Mouse (Mus musculus) urinary bladder, adult 18-20 months (tissue): ENCODE data around the gene Magi2.
"Not testable (repeated sequence)": the region's sequence is repeated elsewhere in the genome, so short reads cannot be mapped to it uniquely, and the experiment has no call there.

Source experiments
- DNase-seq, 2 experiments: peaks; one replicate each; pipeline ENCODE4 v3.0.0; 2022; ENCODE audit warnings: low spot score in 2 of 2, mixed read lengths in 2 of 2

Magi2 gene

GRCm38 (mm10) chr5:19226866-19227243, at the start of gene Magi2:
Magi2 (plus strand) TSS chr5:19227036.
- DNase-seq: no peak

GRCm38 (mm10) chr5:19178594-19178993, 48.2 kb upstream of the Magi2 start:
- no peak for DNase-seq

DNA sequence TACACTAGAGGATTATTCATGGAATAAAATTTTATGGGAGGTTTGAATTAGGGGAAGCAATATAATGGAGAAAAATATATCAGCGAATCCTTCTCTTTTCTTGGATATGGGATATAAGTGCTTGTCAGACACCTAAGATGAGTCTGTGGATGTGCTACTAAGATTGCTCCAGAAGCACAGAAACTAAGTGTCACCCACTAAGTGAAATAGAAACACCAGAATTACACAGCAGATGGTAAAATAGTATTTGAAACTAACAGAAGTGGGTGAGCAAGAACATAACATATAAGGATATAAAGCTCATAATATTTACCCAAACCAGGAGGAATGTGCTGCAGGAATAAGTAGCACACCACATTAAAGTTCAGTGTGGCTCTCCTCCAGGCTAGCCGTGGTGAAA, 40.7 kb upstream of the Magi2 start:
- DNase-seq: no peak

- no peak for DNase-seq
Observed at GRCm38 (mm10) chr5:19211665-19212064, 15.2 kb upstream of the Magi2 start.

GRCm38 (mm10) chr5:19226144-19226865, 531 bp upstream of the Magi2 start:
- peak; percentile 30 to 61 for DNase-seq

- DNase-seq: peak; percentile 6 to 8
Observed at GRCm38 (mm10) chr5:19227281-19227680, 445 bp downstream of the Magi2 start.

GRCm38 (mm10) chr5:19227791-19228331, 1.0 kb downstream of the Magi2 start:
- peak; percentile 19 to 55 for DNase-seq

DNA sequence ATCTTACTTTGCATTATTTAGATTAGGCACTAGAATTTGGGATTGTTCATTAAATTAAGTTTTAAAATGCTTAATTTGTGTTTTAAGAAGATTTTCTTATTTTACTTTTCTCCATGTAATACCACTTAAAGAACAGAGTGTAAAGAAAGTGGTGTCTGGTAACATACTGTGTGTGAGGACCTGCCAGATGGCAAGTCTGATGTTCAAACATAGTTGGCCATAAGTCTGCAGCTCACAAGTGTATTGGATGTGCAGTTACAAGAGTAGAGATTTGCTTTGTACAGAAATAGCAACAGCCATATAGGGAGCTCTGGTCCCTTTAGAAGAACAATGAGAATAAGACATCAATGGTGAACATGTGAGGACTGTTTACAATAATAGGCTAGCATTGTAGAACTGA, 15.0 kb downstream of the Magi2 start:
- no peak for DNase-seq

DNA sequence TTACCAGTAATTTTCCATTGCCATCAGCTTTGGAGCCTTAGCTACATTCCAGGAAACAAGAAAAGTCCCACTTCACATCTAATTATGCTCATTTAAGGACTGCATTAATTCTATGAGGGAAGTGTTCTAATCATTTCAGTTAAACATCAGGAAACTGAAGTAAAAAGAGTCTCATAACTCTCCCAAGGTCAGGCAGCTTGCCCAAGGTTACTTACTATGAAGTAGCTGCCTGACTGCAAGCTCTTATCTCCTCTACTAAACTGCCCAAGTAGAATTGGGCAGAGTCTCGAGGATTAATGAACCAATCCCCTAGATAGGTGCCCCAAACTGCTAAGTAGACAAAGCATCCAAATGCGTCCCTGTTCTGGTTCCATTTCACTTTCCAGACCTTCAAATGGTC, 19.6 kb downstream of the Magi2 start:
- DNase-seq: no peak

GRCm38 (mm10) chr5:19247266-19247665, 20.4 kb downstream of the Magi2 start:
- no peak for DNase-seq

- DNase-seq: no peak
Observed at GRCm38 (mm10) chr5:19262816-19263215, 36.0 kb downstream of the Magi2 start.

DNA sequence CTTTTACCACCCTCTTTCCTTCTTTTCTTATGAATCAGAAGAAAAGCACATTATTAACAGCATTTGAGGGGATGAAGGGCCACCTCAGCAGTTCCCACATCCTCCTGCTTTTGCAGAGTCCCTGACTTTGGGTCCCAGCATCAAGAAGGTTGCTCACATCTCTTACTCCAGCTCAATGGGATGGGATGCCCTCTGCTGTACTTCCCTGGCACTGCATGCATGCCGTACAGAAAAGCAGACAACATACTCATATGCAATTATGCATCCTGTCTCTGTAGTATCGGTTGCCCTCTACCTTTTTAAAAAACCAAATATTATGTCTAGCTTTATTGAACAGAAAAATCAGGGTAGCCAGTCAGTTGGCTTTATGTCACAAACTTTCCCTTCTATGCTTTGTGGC, 37.8 kb downstream of the Magi2 start:
- DNase-seq: no peak

DNA sequence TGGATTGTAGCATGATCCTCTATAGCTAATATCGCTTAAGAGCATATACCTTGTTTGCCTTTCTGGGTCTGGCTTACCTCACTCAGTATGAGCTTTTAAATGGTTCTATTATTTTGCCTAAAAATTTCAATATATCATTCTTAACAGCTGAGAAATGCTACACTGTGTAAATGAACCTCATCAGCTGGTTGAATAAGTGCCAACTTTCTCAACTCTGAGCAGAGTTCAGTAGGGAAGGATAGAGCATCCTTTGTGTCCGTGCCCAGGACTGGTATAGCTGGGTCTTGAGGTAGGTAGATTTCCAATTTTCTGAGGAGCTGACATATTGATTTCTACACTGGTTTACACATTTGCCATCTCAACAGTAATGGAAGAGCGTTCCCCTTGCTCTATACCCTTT, 65.7 kb downstream of the Magi2 start:
- DNase-seq: no peak

DNA sequence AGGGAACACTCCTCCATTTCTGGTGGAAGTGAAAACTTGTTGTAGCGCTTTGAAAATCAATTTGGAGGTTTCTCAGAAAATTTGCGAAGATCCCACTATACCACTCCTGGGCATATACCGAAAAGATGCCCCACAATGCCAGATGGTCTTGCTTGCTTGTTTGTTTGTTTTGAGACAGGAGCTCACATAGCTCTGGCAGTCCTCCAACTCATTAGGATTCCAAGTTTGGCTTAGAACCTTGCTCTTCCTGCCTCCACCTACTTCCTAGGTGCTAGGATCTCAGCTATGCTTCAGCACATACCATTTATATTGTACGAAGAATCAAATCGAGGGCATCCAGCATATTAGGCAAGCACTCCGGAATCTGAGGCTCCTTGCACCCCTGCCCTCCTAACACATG, 79.8 kb downstream of the Magi2 start:
- no peak for DNase-seq

DNA sequence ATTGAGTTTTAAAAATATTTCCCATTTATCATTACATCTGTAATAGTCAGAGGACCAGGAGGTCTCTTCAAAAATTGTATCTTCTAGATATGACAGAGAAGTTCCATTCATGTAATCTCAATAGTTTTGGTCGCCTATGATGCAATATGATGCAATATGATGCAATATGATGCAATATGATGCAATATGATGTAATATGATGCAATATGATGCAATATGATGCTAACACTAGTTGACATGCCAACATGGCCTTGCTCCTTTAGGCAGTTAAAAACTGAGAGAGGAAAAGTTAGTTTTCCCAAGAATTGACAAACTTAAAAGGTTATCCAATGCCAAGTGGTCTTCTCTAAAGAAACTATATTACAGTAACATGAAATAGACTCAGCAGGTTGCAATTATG, 83.0 kb downstream of the Magi2 start:
- DNase-seq: no peak

DNA sequence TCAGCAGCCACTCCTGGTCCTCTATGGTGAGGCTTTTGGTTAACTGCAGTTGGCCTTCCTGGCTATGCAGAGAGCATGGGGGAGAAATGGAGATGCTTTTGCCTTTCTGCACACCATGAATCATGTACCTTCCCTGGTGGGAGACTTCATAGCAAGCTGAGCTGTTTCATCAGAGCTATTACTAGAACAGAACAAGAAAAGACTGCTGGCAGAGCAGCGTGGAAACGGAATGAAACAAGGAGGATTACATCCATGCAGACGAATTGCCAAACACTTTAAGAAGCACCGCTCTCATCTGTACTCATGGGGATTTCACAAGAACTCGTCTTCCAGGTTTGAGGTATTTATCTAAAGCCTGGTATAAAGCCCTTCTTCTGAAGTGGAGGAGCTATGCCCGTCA, 95.7 kb downstream of the Magi2 start:
- no peak for DNase-seq

DNA sequence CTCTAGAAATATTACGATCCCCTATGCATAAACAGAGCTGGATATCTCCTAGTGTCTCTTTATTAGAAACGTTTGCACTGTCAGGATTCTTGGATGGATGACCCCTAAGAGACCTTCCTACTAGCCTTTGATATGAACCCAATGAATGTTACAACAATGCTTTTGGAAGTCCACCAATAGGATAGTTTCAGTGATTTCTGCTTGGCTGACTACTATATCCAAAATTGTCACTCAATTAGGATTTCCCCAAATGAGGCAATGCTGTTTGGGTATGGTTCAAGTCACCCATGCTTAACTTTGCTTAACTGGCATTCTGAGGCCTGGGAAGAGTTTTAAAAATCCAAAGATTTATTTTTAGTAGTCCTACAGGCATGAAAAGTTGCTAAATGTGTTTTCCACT, 110.7 kb downstream of the Magi2 start:
- no peak for DNase-seq

DNA sequence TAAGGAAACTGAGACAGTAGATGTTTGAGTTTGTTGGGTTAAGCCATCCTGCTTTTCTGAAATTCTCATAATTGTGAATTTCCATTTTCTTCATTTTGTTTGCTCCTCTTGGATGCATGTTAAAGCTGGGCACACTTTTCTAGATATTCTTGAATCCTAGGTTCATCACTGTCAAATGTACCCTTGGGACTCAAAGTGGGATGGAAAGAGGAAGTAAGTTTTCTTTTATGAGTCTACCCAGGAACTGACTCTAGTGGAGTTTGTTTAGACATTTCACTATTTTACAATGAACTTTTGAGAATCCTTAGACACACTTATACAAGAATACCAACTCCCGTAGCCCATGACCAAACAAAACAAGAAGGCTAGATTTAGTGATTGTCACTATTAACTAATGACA, 141.3 kb downstream of the Magi2 start:
- DNase-seq: no peak

DNA sequence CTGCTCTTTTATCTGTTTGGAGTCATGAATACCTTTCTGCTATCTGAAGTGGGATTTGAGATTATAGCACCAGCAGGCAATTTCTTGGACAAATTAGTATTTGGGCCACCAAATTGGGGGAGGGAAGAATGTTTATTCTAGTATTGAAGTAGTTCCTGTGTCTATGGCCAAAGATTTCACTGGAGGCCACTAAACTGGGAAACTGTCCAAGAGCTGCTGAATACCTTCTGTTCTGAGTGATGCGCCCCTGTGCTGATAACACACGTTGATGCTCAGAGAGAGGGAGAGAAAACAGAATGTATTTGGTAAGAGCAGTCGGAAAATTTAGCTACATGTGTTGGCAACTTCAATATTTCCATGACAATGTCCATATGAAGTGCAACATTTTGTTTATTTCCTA, 169.0 kb downstream of the Magi2 start:
- no peak for DNase-seq

GRCm38 (mm10) chr5:19400299-19400698, 173.5 kb downstream of the Magi2 start:
- no peak for DNase-seq

DNA sequence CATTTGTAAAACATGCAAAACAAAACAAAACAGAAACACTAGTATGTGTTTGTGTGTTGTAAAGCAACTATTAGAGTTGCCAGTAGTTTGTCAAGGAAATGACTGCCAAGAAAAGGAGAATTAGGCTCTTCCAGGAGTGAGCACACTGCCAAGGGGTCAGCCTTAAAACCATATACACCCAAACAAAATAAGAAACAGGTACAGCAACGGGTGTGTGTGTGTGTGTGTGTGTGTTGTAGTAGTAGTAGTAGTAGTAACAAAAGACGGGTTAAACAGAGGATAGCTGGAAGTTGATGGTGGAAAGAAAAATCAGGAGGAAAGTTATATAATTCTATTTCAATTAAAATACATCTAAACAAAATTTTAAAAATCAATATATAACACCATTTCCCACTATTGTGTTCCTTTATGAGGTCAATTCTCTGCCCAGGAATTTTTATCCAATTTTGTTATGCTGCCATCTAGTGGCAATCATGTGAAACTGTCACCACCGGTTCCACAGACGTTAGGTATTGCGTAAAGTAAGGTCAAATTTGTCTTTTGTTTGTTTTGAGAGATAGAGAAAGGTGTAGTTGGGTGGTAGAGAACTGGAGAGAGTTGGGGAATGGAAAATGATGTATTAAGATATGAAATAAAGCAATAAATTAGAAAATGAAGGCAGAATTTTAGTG, 174.0 kb downstream of the Magi2 start:
- DNase-seq: no peak

DNA sequence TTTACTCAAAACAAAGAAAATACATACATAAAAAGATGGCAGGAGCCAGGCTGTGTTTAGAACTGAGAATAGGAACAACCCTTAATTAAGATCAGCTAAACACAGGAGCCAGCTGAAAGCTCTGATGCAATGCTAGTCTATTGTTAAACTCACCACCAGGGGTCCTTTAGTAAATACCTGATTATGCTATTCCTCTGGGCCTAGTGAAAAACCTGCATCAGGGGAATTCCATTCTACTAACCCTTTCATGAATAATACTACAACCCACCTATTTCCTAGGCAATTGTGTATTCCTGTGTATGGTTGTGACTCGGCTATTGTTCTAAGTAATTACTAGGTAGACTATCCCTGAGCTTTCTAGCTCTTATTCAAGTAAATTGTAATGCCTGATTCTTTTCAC, 177.4 kb downstream of the Magi2 start:
- DNase-seq: not testable (repeated sequence)

GRCm38 (mm10) chr5:19414556-19414955, 187.7 kb downstream of the Magi2 start:
- DNase-seq: no peak
